Mouse (Mus musculus) bone marrow, adult 2 months (tissue): Measurements from ENCODE around the gene Sult1b1.

Experiments used
- CTCF ChIP-seq: fragments of 200-500 bp; IDR thresholded peaks from 2 replicates; pipeline ENCODE4 v1.5.1; 2011; ENCODE audit warnings: low read length, control low read depth; ENCODE audit not compliant: control insufficient read depth, insufficient read depth
- POLR2A ChIP-seq: fragments of 200-500 bp; IDR thresholded peaks from 2 replicates; pipeline ENCODE4 v1.6.1; 2011; ENCODE audit warnings: low read depth, mild to moderate bottlenecking, control low read depth, low read length, borderline replicate concordance; ENCODE audit not compliant: control insufficient read depth

GRCm38 (mm10) chr5:87502687-87503086, 35.3 kb downstream of the Sult1b1 start:
- TF ChIP-seq CTCF, result no peak
- no peak for TF ChIP-seq POLR2A
